Mouse (Mus musculus) T-helper 1 cell (primary cell): ENCODE measurements around the gene Cdh1.
"Not testable (repeated sequence)": the region's sequence is repeated elsewhere in the genome, so short reads cannot be mapped to it uniquely, and the experiment has no call there.

Source experiments
- in situ Hi-C: fragments of 300-600 bp; cut with MboI, MseI; formaldehyde crosslinking; loops from one replicate; pipeline ENCODE4 v1.15.1; 2025; ENCODE audit warnings: high pct_unique_total_duplicates

Cdh1 gene

DNA sequence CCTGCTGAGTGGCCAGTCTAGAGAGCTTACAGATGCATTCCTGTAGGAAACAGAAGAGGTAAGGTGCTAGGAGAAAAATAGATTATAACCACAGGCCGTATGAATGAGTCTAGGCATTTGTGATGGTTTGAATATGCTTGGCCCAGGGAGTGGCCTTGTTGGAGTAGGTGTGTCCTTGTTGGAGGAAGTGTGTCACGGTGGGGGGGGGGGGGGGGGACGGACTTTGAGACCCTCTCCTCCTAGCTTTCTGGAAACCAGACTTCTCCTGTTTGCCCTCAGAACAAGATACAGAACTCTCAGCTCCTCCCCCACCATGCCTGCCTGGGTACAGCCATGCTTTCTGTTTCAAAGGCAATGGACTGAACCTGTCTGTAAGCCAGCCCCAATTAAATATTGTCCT lies 10.7 kb upstream of the Cdh1 start:
- in situ Hi-C loops, result no loop called here

DNA sequence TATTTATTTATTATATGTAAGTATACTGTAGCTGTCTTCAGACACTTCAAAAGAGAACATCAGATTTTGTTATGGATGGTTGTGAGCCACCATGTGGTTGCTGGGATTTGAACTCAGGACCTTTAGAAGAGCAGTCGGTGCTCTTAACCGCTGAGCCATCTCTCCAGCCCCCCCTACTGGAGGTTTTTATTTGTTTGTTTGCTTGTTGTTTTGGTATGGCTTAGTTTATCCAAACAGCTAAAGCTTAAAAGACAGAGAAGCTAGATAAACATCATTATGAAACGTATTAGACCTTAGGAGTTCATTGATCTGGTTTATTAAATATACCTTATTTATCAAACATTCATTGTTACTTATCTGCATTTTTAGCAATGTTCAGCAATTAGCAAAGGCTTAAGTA lies 7.5 kb upstream of the Cdh1 start:
- in situ Hi-C loops, result not testable (repeated sequence)

DNA sequence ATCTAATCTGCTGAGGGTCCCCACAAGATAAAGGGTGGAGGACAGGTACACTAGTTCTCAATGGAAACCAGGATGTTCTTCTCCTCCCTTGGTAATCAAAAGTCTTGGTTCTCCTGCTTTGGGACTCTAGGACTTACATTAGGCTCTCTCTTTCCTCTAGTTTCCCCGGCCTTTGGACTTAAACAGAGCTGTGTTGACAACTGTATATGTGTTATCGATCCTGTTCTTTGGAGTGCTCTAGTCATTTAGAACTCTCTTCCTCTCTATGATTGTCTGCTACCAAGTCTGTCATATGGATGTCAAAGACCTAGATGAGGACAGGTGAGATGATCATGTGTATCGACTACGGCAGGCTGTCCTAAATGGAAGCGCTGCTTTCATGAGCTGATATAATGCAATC lies 6.1 kb upstream of the Cdh1 start:
- in situ Hi-C loops, result no loop called here

DNA sequence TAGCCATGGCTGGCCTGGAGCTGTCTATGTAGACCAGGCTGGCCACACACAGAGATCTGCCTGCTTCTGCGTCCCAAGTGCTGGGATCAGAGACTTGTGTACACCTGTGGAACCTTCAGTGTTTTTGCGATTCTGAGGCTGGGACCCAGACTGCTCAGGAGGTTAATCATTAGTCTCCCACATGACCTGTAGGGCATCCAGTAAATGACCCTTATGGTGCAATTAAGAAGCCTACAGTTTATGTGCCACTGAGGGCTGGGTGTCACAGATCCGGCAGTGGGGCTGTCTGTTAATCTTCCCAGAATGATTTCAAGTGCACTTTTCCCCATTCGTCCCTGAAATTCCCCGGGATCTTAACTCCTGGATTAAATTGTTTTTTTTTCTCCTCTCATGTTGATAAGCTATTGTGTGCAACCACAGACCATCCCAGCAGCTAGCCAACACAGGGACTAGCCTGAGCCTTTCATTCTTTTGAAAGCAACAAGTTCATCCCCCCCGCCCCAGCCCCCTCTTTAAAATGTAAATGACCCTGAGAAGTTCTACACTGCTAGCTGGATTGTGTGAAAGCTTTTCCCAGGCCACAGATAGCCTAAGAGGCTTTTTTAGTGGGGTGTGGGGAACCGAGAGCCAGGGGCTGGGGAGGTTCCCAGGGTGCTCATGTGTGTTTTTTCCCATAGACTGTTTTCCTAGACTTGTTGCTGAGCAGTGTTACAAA lies 3.7 kb upstream of the Cdh1 start:
- in situ Hi-C loops, result no loop called here

DNA sequence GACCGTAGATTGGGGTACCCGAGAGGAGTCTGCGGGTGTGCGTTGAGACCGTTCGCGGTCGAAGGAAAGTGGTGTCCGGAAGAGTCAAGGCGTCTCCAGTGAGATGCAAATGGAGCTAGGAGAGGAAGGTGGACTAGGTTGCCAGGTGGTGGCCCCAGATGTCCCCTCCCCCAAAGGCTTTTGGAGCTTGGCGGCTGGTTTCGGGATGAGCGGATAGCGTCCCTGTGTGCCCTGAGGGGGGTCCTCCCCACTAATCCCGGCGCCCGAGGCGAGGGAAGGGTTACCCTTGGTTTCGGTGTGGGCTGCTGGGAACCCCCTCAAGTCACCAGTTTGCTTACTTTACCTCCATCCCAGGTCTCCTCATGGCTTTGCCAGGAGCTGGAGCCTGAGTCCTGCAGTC lies 782 bp downstream of the Cdh1 start:
- in situ Hi-C loops, result no loop called here

DNA sequence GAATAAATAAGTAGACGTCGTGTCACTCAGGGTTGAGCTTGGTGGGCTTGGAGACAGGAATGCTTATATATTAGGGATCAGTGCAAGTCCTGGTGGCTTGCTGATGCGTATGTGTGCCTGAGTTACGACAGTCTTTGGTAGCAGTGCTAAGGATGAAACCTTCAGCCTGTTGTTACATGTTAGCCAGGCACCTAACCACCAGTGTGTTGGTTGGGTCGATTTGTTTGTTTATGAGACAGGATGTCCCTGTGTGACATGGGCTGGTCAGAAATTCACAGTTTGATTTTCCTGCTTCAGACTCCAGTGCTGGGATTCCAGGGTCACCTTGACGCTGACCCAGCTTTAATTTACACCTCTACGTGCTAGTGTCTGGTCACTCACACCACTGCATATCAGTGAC lies 2.5 kb downstream of the Cdh1 start:
- in situ Hi-C loops, result no loop called here

DNA sequence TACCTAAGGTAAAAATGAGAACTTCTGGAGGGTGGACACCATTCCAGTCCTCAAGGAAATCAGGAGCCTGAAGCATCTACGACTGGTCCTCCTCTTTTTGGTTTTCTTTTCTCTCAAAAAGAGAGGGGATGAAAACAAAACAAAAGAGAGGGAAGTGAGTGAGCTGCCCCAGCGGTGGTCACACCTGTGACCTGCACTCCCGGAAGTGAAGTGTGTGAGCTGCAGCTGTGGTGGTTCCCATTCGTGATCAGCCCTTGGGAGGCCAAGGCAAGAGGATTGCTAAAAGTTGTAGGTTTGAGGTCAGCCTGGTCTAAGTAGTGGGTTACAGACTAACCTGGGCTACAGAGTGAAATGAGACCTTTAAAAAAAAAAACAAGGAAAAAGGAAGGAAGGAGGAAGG lies 3.0 kb downstream of the Cdh1 start:
- in situ Hi-C loops, result no loop called here

DNA sequence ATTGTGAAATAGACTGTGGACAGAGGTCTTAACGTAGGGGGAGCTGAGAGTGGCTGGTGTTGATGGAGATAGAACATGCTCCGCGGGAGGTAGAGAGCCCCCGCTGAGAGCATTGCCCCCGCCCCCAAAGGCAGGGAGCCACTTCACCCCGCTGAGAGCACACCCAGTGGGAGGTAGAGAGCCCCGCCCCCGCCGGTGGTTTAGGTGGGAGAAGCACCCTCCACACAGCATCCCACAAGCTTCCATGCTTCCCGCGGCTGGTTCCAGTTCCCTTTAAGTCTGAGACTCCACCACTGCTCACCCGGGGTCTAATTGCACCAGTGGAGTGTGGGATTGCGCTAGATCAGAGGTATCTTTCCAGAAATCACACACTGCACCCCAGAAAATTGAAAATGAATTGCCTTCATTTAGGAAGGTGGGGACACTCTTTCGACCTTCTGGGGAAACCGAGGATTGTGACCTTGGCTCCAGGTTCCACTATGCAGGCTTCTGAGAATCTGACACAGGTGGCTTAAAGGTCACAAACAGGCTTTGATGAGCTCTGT lies 3.5 kb downstream of the Cdh1 start:
- in situ Hi-C loops, result no loop called here

DNA sequence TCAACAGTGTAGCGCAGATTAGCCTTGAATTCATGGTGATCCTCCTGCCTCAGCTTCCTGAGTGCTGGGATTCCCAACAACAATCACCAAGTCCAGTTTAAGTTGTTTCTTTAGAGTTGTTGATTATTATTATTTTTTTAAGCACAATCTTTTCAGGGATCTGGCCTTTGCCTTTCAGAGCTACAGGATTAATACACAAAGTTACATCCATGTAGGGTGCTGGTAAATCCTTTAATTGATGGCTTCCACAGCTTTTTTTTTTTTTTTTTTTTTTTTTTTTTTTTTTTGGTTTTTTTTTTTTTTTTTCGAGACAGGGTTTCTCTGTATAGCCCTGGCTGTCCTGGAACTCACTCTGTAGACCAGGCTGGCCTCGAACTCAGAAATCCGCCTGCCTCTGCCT lies 4.6 kb downstream of the Cdh1 start:
- in situ Hi-C loops, result not testable (repeated sequence)

DNA sequence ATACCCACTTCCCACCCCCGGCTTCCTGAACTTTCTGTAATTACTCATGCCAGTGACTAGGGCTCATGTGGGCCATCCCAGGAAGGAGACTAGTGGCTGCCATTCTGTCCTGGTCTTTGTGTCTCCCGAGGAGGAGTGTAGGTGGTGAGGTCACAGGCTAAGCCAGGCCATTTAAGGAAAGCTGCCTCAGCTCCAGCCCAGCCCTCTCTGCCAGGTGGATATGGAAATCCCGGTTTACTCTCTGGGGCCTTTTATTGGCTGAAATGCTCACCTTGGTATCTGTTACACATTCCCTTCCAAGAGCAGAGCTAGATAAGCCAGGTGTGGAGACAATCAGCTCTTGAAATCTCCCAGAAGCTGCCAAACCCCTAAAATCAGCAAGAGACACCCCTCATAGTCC lies 5.3 kb downstream of the Cdh1 start:
- in situ Hi-C loops, result no loop called here

DNA sequence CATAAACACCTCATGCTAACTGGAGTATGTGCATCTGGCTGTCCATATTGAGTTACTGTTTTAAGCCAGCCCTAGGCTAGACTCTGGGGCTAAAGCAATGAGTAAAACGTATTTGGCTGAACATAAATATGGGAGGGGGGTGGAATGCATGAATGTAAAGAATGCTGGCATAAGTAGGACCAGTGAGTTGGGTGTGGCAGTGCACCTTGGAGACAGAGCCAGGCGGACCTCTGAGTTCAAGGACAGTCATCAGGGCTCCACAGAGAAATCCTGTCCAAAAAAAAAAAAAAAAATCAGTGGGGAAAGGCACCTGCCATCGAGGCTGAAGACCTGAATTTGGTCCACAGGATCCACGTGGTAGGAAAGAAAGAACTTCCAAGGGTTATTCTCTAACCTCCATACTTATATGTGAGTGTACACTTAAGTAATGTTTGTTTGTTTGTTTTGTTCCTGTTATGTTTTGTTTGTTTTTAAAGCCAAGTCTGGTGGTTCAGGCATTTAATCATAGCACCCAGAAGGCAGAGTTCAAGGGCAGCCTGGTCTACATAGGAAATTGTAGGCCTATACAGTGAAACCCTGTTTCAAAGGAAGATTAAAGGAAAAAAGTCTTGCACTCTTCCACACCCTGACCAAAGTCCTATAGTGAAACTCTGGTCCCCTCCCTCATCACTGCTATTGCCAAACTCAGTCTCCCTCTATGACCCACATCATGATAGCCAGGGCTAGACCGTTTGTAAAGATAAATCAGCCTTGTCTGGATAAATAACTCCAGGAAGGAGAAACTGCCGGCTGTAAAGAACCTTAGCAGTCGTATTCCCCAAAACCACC lies 6.1 kb downstream of the Cdh1 start:
- in situ Hi-C loops, result no loop called here

DNA sequence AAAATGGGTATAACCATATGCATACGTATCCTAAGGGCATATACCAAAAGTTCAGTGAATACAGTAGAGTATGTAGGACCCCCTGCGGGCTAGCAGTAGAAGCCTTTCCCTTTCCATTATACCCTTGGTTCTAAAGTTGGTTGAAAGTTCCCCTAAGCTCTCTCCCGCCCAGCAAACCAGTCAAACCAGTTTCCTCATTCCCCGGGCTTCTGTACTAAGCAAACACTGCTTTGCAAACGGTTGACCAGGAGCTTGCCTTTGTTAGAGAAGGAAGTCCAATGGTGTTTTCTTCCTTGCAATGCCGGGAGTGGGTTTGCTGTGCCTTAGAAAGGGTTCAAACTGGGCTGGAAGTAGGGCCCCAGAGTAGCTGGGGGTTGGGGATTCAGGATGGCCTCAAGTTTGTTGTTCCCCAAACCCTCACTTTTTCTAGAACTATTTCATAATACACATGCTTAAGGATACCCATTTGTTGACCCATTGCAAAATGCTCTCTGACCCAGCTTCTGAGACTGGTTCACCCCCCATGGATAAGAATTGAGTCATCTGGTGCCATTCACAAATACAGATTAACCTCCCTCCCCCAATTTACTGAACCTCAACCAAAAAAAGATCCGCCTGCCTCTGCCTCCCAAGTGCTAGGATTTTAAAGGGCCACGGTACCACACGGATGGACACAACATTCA lies 7.9 kb downstream of the Cdh1 start:
- in situ Hi-C loops, result no loop called here

DNA sequence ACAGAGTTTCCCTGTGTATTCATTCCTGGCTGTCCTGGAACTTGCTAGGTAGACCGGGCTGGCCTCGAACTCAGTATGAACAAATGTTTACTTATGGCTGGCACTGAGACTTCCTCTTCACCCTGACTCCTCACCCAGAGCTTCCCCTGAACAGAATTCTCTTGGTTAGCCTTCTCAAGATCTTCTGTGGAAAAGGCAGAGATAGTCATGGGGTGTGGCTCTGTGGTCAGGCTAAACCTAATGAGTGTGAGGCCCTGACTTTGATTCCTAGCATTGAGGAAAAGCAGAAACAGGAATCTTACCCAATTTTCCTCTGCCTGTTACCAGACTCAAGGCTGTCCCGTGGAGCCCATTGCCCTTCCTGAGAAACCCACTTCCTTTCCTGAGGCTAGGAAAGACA lies 8.9 kb downstream of the Cdh1 start:
- in situ Hi-C loops, result no loop called here

DNA sequence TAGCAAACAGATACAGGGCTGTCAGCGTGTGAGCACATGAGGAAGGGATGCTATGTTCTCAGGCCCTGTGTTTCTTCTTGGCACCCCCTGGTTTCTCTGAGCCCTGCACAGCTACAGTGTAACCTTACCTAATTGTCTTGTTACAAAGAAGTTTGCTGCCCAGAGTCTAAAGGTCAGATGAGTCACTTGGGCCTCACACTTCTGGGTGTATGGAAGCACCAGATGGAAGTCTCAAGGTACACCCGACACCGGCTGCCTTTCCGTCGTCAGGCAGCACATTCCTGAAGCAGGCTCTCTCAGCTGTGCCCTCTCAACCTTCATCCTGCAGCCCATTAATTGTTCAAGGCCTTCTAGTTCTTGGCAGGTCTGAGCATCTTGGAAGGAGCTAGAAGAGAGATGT lies 11.6 kb downstream of the Cdh1 start:
- in situ Hi-C loops, result no loop called here

DNA sequence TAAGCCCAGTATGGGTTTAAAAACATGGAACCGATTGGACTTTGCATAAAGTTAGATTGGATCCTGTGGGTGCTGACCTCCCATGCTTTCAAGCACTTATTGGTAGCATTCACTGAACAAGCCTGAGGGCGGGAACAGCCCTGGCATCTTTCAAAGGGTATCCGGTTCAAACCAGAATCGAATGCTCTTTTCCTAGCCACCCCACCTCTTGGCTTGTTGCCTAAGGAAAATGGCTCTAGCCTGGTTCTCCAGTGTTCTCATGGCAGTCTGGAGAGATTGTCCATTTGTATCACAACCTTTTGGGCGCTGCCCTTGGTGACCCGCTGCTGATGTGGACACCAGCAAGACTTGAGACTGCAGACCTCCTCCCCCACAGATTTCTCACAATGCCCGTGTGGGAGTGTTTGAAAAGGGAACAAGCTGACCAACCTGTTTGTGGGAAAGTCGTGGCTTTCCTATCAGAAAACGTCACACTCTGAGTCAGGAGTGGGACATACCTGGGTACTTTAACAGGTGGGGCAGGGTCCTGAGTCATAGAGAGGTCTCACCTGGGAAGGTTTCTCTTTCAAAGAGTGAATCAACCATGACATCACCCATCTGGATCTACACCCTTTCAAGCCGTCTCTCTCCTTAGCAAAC lies 12.6 kb downstream of the Cdh1 start:
- in situ Hi-C loops, result no loop called here

DNA sequence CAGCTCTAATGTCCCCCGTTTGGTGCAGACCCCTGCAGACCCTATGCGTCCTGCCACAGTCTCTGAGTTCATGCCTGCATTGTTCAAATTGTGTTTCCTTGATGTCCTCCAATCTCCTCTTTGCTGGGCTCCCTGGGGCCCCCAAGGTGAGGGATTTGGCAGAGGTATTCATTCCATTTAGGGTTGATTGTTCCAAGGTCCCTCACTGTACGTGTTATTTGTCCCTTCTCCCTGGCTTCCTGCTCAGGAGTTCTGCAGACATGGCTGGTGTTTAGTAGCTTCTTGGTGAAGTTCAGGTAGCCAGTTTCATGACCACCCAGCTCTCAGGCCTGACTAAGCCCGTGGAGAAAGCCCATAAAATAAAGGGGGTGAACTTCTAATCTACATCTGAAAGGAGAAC lies 13.5 kb downstream of the Cdh1 start:
- in situ Hi-C loops, result no loop called here

DNA sequence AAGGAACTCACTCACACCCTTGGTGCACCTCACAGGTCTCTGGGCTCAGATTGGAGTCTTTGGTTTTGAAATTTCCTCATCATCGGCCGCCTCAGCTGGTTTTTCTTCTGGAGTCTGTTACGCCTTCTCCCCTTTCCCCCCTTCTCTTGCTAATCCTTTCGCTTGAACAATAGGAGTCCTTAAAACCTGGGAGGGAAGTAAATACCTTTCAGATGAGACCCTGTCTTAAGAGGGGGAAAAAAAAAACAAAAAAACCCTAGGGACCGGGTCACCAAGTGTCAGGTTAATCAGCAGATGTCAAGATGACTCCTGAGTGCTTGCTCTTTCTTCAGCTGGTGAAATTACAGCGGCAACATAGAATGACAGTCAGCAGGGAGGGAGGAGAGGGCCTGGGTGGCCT lies 14.0 kb downstream of the Cdh1 start:
- in situ Hi-C loops, result no loop called here

DNA sequence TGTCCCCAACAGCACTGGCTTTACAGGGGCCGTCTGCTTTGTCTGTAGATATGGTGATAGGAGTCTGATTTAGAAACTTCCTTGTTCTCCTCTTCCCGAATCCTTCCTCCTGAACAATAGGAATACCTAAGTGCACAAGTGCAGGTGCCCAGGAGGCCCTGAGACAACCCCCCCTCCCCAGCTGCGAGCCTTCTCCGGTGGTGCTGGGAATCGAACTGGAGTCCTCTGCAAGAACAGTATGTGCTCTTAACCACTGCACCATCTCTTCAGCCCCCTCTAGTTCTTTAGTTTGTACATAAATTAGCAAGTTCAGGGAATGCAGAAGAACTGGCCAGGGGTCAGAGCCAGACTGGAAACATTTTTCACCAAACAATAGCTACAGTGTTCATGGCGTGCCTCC lies 14.7 kb downstream of the Cdh1 start:
- in situ Hi-C loops, result no loop called here

DNA sequence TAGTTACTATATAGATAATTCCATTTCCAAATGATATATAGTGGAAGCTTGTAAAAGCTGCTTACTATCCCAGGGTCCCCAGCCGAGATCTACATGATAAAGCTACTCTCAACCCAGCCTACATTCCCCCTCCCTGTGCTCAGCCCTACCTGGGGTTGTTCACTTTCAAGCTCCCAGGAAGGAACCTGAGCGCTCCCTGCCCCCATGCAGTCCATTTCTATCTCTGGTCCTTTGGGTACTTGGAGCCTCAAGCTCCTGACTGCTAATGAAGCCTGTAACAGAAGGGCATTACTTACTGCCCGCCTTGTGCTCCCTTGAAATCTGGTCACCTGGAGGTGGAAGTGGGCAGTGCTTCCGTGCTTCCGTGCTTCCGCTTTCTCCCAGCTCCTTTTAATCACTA lies 15.2 kb downstream of the Cdh1 start:
- in situ Hi-C loops, result no loop called here

DNA sequence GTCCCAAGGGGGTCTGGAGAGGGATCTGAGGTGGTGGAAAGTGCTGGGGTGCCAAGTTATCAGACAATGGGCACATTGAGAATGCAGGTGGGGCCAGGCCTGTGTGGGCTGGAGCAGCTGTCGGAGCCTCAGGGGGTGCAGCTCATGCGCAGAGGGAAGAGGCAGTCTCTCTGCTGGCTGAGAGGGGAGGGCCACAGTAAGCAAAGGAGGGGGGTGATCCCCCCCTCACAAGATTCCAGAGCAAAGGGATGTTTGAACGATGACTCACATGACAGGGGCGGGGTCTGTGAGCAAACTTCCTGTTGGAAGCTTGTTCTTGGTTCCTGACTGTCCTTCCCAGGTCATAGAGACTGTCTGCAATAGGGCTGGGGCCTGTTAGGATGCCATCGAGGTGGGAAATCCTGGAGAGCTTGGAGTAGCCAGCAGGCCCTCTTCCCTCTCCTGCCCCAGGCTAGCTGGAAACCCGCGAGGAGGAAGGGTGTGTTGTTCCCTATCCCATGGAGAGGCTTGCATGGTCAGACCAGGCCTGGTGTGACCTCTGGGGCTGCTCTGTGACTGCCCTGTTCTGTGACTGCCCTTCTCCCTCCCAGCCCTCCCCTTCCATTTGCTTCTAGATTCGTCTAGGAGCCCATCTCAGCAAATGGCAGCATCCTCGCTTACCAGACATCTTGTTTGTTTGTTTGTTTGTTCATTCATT lies 16.5 kb downstream of the Cdh1 start:
- in situ Hi-C loops, result no loop called here

DNA sequence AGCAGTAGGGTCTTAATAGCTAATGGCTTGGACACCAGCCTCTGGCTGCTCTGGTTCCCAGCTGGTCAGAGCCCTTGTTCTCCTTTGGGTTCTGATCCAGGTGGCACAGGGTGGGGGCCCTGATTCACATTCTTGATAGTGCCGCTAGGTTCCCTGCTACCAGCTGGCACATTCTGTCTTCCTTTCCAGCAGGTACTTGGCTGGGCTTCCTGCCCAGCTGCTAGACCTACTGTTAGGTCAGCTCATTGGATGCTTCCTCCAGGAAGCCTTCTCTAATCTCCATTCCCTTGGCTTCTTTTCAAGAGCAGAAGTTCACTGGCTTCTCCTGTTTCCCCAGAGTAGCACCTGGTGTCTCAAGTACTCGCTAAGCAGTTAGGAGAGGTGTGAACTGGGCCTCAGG lies 17.3 kb downstream of the Cdh1 start:
- in situ Hi-C loops, result no loop called here
